Mouse (Mus musculus) ES-E14 (cell line): ENCODE measurements at regions not wholly inside any gene's neighbourhood (a gene's known extent, or its start where the extent isn't known, plus 50 kb on each side); places are given as distances from the start of the nearest gene placed in this dataset.

ENCODE experiments used
- DNase-seq: peaks from one replicate; pipeline ENCODE4 v3.0.0-alpha.2; 2013; ENCODE audit warnings: low read depth, low spot score
- H3K27ac ChIP-seq: 2 replicates; pipeline ENCODE4 v1.5.1; 2012; ENCODE audit warnings: low read depth, mild to moderate bottlenecking, low read length, moderate library complexity, mixed read lengths; ENCODE audit not compliant: poor library complexity, insufficient read depth, severe bottlenecking
- H3K36me3 ChIP-seq: 2 replicates; pipeline ENCODE4 v1.6.1; 2012; ENCODE audit warnings: mild to moderate bottlenecking, low read length, moderate library complexity, mixed read lengths; ENCODE audit not compliant: control insufficient read depth, poor library complexity, insufficient read depth, severe bottlenecking
- H3K4me1 ChIP-seq, 2 experiments: fragments of 150-350 bp in 1 of 2; sonication (generic) in 1 of 2; 2 replicates each; pipeline ENCODE4 v1.6.1; 2012; ENCODE audit warnings: low read length in 2 of 2, mild to moderate bottlenecking in 1 of 2, mixed read lengths in 1 of 2; ENCODE audit not compliant: control insufficient read depth in 2 of 2, insufficient read depth in 2 of 2, poor library complexity in 1 of 2
- H3K4me3 ChIP-seq, 2 experiments: fragments of 150-350 bp in 1 of 2; sonication (generic) in 1 of 2; 2 replicates each; pipeline ENCODE4 v1.5.1; 2012; ENCODE audit warnings: low read length in 2 of 2, low read depth in 1 of 2, mild to moderate bottlenecking in 1 of 2, mixed read lengths in 1 of 2; ENCODE audit not compliant: insufficient read depth in 1 of 2, poor library complexity in 1 of 2, severe bottlenecking in 1 of 2
- H3K9ac ChIP-seq: 2 replicates; pipeline ENCODE4 v1.6.1; 2012; ENCODE audit warnings: low read depth, mild to moderate bottlenecking, low read length, mixed read lengths; ENCODE audit not compliant: poor library complexity, insufficient read depth, severe bottlenecking
- H3K9me3 ChIP-seq: fragments of 150-350 bp; sonication (generic); 2 replicates; pipeline ENCODE4 v1.6.1; 2012; ENCODE audit warnings: low read depth, mild to moderate bottlenecking, low read length; ENCODE audit not compliant: control insufficient read depth, insufficient read depth
- CHD2 ChIP-seq: IDR thresholded peaks from 2 replicates; pipeline ENCODE4 v1.6.1; 2014; ENCODE audit warnings: mild to moderate bottlenecking, low read depth, low read length, inconsistent platforms
- HCFC1 ChIP-seq: IDR thresholded peaks from 2 replicates; pipeline ENCODE4 v1.6.1; 2012; ENCODE audit warnings: low read length, inconsistent platforms, borderline replicate concordance; ENCODE audit not compliant: insufficient read depth
- MAFK ChIP-seq: IDR thresholded peaks from 2 replicates; pipeline ENCODE4 v1.6.1; 2014; ENCODE audit warnings: mild to moderate bottlenecking, low read depth, low read length, inconsistent platforms; ENCODE audit not compliant: insufficient read depth
- ZC3H11A ChIP-seq: IDR thresholded peaks from 2 replicates; pipeline ENCODE4 v1.6.1; 2012; ENCODE audit warnings: low read depth, mild to moderate bottlenecking, inconsistent platforms, low read length, borderline replicate concordance
- ZNF384 ChIP-seq: IDR thresholded peaks from 2 replicates; pipeline ENCODE4 v1.6.1; 2012; ENCODE audit warnings: low read depth, low read length, inconsistent platforms
- in situ Hi-C, 2 experiments: fragments of 600-800 bp; cut with MboI; formaldehyde crosslinking; loops; one replicate each; pipeline ENCODE4 v1.15.1; 2025; ENCODE audit warnings: low sequenced_read_pairs in 2 of 2, inconsistent platforms in 1 of 2; ENCODE audit not compliant: unreplicated experiment in 2 of 2

GRCm38 (mm10) chr11:7837486-7837885 lies 623.8 kb upstream of the Igfbp3 start:
- Histone ChIP-seq H3K4me1 (no peaks in the 10 kb centered on the region), H3K27ac (no peak overlapping the region), H3K9me3 (no peaks in the 10 kb centered on the region), H3K36me3 (no peaks in the 10 kb centered on the region), H3K4me3 (no peak overlapping the region), H3K9ac (no peak overlapping the region)
- in situ Hi-C loops = no loop called here
- TF ChIP-seq ZNF384 = no peak
- TF ChIP-seq CHD2 = no peak
- TF ChIP-seq MAFK = no peak
- no peak for TF ChIP-seq HCFC1
- no peak for TF ChIP-seq ZC3H11A
- DNase-seq = no peak

- in situ Hi-C loops = no loop called here
- Histone ChIP-seq H3K36me3 (no peaks in the 10 kb centered on the region), H3K9me3 (no peaks in the 10 kb centered on the region), H3K9ac (no peak overlapping the region), H3K4me3 (no peak overlapping the region), H3K4me1 (no peaks in the 10 kb centered on the region; a peak in 1 of 4 replicates), H3K27ac (no peak overlapping the region)
- no peak for TF ChIP-seq CHD2
- TF ChIP-seq ZC3H11A = no peak
- TF ChIP-seq ZNF384 = no peak
- TF ChIP-seq MAFK = no peak
- TF ChIP-seq HCFC1 = no peak
- no peak for DNase-seq
Measured at GRCm38 (mm10) chr11:7834151-7834550, 620.4 kb upstream of the Igfbp3 start.

- H3K9ac ChIP-seq = no peak overlapping the region
- H3K4me1 ChIP-seq = no peaks in the 10 kb centered on the region; a peak in 1 of 4 replicates
- TF ChIP-seq MAFK (no peak), ZC3H11A (no peak), HCFC1 (no peak), ZNF384 (no peak), CHD2 (no peak)
- no peaks in the 10 kb centered on the region for H3K36me3 ChIP-seq
- no peak overlapping the region for H3K27ac ChIP-seq
- H3K9me3 ChIP-seq = no peaks in the 10 kb centered on the region
- no peak overlapping the region for H3K4me3 ChIP-seq
- in situ Hi-C loops = no loop called here
- no peak for DNase-seq
Measured at GRCm38 (mm10) chr11:7832376-7832775, 618.7 kb upstream of the Igfbp3 start.

GRCm38 (mm10) chr11:7829770-7830169 lies 616.0 kb upstream of the Igfbp3 start:
- no peak overlapping the region for H3K4me3 ChIP-seq
- H3K4me1 ChIP-seq = no peaks in the 10 kb centered on the region; a peak in 1 of 4 replicates
- no peak overlapping the region for H3K9ac ChIP-seq
- no peaks in the 10 kb centered on the region for H3K36me3 ChIP-seq
- H3K9me3 ChIP-seq = no peaks in the 10 kb centered on the region
- no peak for DNase-seq
- H3K27ac ChIP-seq = no peak overlapping the region
- in situ Hi-C loops = no loop called here
- TF ChIP-seq HCFC1 (no peak), ZC3H11A (no peak), ZNF384 (no peak), MAFK (no peak), CHD2 (no peak)

GRCm38 (mm10) chr11:7828001-7828400 lies 614.3 kb upstream of the Igfbp3 start:
- H3K9ac ChIP-seq = no peak overlapping the region
- no peaks in the 10 kb centered on the region; a peak in 1 of 4 replicates for H3K4me1 ChIP-seq
- no peaks in the 10 kb centered on the region for H3K36me3 ChIP-seq
- DNase-seq = no peak
- no peak overlapping the region for H3K27ac ChIP-seq
- TF ChIP-seq CHD2 (no peak), ZNF384 (no peak), HCFC1 (no peak), ZC3H11A (no peak), MAFK (no peak)
- in situ Hi-C loops = no loop called here
- H3K9me3 ChIP-seq = no peaks in the 10 kb centered on the region
- no peak overlapping the region for H3K4me3 ChIP-seq
